Mouse (Mus musculus): ENCODE data around the gene Ptpro.
"Not testable (repeated sequence)": the region's sequence is repeated elsewhere in the genome, so short reads cannot be mapped to it uniquely, and the experiment has no call there.

The Ptpro gene

DNA sequence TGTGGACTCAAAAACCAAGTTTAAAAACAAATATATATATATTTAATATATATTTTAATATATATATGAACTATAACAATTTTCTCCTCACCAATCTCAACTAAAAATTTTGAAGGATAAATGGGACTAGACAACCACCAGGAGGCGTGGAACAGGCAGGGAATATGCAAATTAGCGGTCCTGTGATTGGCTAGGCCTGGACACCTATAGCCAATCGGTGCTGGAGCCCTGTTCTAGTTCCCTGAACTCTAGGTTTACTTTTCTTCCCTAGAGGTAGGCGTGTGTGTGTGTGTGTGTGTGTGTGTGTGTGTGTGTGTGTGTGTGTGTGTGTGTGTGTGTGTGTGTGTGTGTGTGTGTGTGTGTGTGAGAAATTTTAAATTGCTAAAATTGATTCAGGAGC is 134.8 kb downstream of the Ptpro start:
- DNase-seq (ENCODE audit: low spot score), result no peak

DNA sequence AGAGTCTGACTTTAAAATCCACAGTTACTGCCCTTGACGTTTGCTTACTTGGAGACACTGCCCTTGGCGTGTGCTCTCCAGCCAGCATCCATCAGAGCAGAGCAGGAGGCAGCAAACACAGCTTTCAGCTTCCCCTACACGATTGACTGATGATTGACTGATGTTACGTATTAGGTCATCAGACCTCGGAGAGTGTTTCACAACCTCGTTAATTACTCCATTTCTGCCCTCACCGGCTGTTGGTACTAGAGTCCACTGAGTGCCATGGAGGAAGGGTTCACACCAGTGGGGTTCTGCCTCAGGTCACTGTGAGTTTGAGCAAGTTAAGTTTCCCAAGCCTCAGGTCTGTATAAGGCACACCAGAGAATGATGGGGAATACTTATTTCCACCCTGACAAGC is 143.0 kb downstream of the Ptpro start:
- DNase-seq (ENCODE audit: low spot score), result no peak

DNA sequence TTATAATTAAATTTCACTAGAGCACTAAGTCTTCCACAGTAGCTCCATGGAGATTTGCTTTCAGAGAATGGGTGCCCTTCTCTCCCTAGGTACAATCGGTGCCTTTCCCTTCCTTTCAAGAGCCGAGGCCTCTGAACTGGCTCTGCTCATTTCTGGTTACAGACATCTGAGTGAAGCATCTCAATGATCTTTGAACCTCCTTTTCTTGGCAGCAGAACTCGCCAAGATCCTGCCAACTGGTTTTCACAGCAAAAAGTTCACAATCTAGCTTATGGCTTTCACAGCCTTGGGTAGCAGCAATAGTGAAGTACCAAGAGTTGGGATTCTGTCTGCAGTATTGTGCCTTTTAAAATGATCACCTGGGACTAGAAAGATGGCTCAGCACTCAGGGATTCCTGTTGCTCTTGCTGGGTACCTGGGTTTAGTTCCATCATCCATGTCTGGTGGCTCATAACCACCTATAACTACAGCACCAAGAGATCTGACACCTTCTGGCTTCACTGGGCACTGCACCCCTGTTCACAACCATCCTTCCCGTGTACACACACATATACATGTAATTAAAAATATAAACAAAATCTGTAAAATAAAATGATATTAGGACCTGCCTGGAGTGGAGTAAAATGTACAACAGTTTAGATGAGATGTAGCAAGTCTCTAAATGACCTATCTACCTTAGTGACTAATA is 144.1 kb downstream of the Ptpro start:
- no peak for DNase-seq (ENCODE audit: low spot score)

DNA sequence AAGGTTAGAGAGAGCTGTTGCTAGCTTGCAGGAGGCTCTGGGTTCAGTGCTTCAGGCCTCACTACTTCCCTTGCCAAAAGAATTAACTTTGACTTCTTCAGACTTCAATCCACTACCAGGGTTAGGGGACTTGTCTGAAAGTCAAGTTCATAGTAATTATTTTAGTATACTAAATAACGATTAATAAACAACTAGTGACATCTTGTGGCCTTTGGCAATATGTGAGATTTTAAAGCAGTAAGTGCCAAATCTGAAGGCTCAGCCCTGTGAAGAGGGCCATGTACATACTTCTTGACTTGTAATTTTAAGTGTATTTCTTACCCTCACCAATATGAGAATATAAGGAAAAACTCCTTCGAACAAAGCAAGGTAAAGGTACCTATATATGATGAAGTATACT is 145.2 kb downstream of the Ptpro start:
- DNase-seq (ENCODE audit: low spot score), result no peak

DNA sequence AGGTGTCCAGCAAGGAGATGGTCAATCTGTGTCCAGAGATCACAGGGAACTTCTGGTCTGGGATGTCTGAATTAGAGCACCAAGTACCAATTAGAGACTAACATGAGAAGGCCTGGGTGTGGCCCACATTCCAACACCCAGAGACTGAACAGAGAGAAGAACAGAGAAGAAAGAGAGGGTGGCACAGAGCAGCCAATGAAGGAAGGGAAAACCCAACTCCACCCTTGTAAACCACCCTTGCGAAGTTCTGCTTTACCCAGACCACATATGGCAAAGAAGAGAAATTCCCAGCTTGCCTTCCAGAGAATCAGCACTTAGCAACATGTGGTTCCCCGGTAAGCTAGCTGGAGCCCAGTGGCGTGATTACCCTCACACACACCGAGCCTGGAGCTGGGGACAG is 152.1 kb downstream of the Ptpro start:
- no peak for DNase-seq (ENCODE audit: low spot score)

DNA sequence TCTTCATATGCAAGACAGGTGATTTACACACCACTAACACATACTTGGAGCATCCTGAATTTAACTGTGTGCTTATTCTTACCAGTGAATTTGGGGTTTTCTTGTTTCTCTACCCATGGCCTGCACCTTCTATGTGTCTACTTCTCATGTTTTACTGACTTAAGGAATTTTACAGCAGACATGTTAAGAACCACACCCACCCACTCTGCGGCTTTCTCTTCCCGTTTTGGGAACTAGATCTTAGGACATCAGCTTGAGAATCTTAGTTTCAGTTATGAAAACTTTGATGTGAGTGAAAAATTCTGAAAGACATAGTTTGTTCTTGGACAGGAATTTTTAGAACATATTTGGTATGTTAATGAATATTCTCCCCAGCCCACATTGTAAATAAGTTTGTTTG is 153.6 kb downstream of the Ptpro start:
- no peak for DNase-seq (ENCODE audit: low spot score)

DNA sequence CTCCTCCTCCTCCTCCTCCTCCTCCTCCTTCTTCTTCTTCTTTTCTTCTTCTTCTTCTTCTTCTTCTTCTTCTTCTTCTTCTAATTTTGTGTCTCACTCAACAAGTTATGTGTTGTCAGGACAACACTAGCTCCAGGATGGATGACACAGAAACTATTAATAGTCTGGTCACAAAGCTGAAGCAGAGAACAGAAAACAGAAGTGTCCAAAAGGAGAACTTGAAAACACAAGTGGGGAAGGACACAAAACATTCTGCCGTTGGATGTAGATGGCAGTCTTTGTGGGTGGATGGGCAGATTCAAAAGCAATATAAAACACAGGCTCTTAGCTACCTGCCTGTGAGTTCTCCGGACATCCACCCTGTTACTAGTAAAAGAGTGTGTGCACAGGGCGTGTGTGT is 158.4 kb downstream of the Ptpro start:
- no peak for DNase-seq (ENCODE audit: low spot score)

DNA sequence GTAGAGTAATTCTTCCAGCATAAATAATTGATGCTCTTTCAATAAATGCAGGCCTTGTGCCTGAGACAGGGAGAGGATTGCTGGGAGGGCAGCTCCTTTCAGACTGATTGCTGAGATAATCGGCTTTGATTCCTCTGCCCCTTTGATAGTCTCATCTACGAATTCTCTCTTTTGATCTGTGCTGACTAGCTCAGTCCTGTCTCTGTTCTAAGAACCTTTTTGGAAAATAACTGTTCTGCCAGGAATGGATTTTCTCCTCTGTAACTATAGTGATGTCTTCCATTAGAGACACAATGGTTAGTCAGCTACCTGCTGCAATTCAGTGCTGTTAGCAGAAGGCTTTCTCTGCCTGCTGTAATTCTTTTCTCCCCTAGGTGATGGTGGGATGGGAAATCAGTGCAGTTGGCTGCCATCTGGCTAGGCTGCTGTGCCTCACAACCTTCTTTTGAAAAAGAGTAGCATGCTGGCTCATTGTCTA is 159.8 kb downstream of the Ptpro start:
- DNase-seq (ENCODE audit: low spot score), result no peak

DNA sequence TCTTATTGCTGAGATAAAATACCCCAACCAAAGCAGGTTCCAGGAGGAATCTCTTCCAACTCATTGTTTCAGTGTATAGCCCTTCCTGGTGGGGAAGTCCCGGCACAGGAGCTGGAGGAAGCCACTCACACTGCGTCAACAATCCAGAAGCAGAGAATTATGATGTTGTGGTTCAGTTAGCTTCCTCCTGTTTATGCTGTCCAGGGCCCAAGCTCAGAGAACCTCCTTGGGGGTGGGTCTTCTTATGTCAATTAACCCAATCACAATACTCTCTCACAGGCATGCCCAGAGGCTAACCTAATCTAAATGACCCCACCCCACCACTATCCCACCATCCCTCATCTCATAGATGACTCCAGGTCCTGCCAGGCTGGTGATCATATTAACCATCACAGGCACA is 160.9 kb downstream of the Ptpro start:
- no peak for DNase-seq (ENCODE audit: low spot score)

DNA sequence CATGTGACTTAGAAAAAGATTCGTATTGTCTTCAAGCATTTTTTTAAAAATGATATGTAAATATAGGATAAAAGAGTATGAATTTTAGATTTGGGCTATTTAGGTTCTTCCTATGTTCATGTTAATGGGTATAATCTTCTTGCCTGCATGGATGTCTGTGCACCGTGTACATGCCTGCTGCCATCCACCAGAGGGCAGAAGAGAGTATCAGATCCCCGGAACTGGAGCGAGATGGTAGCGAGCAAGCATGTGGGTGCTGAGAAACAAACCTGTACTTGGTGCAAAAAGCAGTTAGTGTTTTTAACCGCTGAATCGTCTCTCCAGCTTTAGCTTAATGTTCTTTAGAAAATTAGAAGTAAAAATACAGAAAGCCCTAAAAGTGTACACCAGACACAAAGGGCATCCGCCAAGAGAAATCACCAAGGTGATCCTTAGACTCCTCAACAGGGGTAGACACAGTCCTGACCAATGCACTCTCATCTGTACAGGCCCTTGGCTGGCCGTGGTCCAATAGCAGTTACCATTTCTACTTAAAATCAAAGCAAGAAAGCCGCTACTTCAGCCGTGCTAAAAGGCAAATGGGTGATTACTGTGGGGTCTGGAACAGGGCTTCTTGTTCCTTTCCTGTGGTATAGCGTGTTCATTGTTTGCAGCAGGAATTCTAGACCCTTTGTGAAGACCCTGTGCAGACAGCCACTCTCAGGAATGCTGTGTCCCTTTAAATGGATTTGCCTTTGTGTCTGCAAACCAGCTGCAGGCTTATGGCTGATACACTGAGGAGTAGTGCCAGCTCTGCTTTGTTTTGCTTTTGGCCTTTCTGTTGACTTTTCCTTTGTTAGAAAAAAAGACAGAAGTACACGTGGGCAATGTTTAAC is 162.6 kb downstream of the Ptpro start:
- DNase-seq (ENCODE audit: low spot score), result peak; percentile 11

DNA sequence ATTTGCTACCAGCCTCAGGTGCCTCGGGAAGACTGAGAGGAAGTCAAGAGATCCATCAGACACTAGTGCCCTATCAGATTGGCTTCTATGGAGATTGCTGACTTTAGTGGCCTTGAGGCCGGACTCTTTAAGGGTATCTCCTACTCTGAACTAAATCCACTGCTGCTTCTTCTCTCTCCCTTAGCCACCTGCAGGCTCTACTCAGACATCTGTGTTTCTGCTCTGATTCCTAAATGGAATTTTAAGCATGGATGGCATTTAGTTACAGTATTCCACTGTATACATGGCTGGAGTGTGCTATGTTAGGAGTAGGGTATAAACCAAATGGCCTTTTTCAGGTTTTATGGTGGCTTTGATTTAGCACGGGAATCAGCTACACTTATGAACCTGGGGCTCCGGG is 170.7 kb downstream of the Ptpro start:
- DNase-seq (ENCODE audit: low spot score), result no peak

DNA sequence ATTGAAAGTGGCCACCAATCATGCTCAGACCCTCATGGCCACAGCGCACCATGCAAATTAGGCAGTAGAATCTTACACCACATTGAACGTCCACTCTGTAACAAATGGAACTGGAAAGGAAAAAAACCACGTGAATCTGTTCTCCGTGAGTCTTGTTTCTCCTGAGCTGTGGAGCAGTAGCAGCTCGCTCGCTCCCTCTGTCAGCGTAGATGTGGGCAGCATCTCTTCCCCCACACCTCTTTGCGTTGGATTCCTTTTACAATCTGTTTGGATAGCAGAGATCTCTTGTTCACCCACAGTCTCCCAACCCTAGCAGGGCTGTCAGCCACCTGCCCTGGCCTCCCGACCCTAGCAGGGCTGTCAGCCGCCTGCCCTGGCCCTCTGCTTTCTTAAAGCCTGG is 171.7 kb downstream of the Ptpro start:
- no peak for DNase-seq (ENCODE audit: low spot score)

DNA sequence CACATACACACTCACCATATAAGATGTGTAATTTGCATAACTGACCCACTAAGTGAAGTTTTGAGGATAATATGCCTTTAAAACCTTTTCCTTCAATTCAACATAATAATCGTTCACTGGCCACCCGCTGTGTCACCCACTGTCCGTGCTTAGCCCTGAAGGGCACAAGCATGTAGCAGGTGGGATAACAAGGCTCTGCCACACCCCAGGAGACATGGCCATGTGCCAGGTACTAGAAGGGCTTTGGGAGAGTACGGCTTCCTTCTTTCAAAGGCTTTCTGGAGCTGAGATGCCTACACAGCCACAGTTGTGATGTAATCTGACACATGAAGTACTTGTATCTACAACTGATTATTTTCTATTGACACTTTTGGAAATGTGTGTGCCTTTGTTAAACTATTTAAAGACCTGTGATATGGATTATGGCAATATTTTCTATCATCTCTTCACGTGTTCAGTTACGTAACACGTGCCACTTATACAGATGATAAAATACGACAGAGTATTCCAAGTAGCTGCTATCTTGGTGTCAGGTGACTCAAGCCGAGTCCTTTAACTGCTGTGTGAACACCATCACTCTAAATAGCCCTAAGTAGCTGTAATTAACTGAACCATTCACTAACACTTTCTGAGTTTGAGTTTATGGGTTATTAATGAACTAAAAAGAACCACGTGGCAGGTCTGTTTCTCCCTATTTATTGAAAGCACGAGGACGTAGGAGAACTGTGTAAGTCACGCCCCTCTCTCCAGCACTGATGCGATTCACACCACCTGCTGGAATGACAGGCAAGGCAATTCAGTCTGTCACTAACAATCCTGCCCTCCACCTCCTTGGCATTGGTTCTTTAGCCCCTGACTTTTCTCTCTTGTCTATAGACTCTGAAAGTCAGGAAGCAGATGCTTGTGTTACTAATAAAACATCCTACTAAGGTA is 173.6 kb downstream of the Ptpro start:
- DNase-seq (ENCODE audit: low spot score), result no peak

DNA sequence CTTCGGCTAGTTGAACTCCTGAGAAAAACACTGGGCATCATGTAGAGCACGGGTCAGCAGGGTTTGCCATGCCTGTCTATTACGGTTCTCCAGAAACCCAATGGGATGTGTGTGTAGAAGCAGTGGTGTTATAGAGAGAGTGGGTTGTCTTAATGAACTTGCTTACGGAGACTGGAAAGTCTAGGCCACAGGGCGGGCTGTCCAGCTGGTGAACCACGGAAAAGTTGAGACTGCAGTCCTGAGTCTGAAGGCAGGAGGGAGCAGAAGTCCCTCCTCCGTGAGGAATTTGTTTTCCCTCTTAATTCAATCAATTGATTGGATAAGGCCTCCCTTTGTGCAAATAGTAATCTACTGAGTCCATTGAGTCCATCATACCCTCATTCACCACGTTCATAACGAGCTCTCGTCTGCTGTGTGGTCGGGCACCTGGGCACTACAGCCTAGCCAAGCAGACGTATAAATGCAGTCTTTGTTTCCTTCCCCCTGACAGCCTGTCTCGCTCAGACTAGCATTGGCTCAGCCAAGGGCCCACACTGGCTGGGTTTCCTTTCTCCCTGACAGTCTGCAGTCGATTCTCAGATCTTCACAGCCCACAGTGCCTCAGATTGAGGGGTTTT is 181.5 kb downstream of the Ptpro start:
- DNase-seq (ENCODE audit: low spot score), result no peak

DNA sequence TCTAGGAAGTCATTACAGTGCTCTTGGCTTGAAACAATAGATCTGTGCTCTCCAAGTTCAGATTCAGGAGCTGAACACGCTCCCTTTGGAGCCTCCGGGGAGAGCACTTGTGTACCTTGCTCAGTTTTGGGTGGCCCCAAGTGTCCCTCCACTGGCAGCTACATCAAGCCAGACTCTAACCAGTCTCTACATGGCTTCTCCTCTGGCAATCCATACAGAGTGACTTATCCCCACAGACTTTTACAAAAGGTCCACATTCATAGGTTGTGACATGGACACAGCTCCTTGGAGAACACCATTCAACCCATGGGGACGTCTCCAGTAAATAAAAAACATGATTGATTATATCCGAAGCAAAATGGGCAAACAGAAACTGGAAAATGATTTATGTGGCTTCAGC is 185.4 kb downstream of the Ptpro start:
- no peak for DNase-seq (ENCODE audit: low spot score)

DNA sequence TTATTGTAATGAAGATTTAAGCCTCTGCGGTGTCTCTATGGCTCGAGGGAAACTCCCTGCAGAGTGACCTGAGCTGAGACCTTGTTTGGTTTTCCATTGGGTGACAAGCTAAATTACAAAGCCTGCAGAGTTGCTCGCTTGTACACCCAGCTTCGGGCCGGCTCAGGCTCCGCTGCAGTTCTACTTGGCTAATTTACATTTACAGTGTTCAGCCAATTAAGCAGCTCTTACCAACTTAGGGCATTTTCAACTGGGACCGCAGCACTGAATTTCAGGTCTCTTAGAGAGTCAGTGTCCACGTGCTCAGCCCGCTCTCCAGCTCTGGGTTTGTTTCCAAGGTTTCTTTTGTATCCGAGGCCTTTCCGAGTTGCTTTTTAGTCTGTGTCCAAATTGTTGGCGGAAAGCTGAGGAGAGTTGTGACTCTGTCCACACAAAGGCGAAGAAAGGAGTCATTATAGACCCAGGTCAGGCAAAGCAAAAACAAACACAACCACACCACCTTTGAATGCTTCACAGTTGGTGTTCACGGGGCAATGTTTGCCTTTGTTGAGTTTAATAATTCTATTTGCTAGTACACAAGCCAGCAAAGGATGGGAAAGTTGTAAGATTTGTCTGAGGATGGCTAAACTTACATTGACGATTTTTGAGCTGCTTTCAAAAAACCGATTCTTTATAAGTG is 185.9 kb downstream of the Ptpro start:
- no peak for DNase-seq (ENCODE audit: low spot score)

DNA sequence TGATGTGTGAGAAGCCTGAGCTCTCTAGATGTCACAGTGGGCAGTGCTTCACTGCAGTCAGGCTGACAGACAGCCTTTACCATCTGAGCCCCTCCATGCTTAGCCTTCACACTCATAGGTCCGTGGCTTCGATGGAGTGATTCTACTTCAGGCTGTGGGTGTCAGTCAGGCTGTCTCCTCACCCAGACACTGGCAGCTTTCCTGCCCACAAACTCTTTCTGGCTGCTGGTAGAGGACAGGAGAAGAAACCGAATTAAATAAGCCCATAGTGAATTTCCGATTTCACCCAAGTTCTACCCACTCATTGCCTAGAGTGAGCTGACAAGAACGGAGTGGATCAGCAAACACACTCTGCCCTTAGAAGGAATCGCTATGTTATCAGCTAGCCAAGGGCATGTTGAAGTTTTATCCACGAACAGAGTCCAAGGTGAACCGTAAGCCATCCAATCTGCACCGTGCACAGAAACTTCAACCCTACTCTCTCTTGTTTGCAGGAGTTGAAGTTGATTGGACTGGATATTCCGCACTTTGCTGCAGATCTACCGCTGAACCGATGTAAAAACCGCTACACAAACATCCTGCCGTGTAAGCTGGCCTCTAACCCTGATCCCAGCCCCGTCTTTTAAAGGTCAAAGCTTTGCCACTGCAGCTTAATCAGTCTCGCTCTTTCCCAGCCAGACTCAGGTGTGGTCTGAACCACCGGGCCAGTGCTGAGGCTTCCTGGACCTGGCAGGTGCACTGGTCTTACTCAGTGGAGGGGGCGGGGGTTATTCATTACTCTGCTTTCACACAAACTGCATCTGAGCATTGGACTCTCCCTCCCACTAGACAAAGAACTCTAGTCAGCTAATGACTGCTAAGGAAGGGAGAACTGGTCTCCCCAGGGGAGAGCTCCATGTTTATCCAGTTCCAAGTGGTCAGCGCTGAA is 188.7 kb downstream of the Ptpro start:
- no peak for DNase-seq (ENCODE audit: low spot score)

DNA sequence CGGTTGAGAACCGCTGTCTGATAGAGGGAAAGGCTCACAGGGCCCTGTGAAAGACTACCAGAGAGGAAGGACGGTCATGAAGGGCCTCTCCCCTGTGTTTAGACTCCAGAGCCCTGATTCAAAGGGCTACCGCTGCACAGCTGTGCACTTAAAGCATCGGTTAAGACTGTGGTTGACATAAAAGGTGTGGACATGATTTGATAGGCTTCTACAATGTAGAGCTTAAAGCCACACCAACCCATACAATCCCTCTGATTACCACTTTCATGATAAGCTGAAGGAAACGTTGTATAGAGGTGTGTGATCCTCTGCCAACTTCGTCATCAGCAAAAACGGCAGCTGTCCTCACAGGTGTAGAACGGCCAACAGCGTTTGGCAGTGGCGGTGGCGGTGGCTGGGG is 191.0 kb downstream of the Ptpro start:
- DNase-seq (ENCODE audit: low spot score), result no peak

DNA sequence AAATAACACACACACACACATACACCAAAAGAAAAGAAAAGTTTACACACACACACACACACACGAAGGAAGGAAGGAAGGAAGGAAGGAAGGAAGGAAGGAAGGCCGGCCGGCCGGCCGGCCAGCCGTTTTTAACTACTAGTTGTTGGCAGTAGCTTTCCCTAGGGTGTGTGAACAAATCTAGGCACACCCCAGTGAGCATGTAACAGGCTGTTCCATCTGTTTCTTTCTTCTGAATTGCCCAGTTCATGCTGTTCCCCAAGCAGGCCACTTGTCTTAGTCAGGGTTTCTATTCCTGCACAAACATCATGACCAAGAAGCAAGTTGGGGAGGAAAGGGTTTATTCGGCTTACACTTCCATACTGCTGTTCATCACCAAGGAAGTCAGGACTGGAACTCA is 194.0 kb downstream of the Ptpro start:
- DNase-seq (ENCODE audit: low spot score), result not testable (repeated sequence)

DNA sequence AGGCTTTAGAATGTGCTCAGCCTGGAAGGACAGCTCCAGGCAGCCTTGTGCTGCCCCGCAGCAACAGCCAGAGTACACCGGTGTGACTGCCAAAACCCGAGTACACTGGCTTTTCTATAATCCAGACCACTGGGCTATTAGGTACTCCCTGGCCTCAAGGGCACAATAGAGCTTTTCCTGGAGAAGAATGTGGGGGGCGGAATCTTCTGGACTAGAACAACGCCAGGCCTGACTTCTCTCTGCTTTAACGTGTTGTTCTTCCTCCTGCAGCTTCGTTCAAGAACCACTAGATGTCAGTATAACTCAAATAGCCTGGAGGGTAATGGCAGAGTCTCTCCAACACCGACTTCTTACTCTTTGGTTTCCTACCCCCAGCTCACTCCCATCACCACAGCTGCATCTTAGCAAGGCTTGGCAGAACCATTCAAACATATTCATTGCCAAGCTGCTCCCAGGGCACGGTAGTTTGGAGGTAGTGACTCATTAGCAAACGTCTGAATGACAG is 203.5 kb downstream of the Ptpro start:
- peak; percentile 26 for DNase-seq (ENCODE audit: low spot score)

Data from ovary, postnatal 36 days (tissue).